Mouse (Mus musculus): ENCODE data around the gene Evi5l. TPM values are rescaled to one million over a fixed set of nuclear protein-coding genes. Genes with fewer than 3 reads are reported as not detected.
"Not testable (repeated sequence)": the region's sequence is repeated elsewhere in the genome, so short reads cannot be mapped to it uniquely, and the experiment has no call there.

Gene Evi5l
- polyA plus RNA-seq, 1 experiment from 2014 or later, result 82.7 TPM

DNA sequence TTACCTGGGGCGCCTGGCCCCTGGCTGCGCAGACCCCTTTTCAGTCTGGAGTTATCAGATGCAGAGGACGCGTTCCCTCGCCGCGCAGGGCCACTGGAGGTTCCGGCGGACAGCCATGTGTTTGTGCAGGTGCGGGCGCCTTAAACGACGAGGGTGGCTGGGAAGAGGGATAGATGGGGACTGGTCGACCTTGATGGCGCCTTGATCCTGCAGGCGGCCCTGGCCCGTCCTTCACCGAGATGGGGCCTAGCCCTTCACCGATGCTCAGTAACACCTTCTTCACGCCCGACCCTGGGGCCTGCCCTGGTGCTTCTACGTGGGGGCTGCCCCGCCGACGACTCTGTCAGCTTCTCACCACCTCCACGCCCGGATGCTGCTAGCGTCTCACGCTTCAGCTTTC is 82.8 kb downstream of the Evi5l start:
- Histone ChIP-seq H3K4me2 (no peak overlapping the region), H3K4me1 (replicated peaks) (peaks cover 29% of the 10 kb centered on the region), H3K9ac (0 out of 2 replicates have a peak overlapping the region, but pooled peaks have one; percentile 23), H3K4me3 (no peak overlapping the region), H3K9me3 (no peaks in the 10 kb centered on the region), H3K36me3 (peaks cover 58% of the 10 kb centered on the region), H3K27me3 (no peaks in the 10 kb centered on the region), H3K27ac (replicated peaks) (no peak overlapping the region)
- ATAC-seq (ENCODE audit: low read depth), result no peak
- WGBS, result 16% methylated on average over 29 of the region's 29 CpGs

DNA sequence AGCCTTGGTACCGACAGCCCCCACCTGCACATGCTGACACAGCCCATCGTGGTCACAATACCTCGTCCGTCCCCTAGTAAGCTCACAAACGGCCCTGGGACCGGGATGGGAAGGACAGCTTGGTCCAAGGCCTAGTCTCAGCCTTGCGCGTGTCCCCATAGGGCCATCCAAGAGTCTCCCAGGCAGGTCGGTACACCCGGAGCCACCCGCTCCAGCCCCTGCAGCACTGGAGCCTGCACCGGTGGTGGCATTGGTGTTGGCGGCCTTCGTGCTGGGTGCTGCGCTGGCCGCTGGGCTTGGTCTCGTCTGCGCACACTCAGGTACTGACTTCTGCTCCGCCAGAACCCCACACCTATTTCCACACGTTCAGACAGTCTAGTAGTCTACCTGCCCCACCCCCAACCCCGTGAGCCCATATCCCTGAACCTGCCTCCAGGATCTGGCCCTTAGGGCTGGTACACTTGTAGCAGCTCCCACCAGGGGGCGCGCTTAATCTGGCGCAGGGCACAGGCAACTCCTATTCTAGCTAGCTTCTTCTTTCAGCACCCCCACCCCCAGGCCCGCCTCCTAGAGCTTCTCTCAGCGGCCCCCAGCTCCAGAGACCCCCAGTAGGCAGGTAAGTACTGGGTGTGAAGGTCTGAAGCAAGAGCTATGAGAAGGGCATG is 84.1 kb downstream of the Evi5l start:
- Histone ChIP-seq H3K4me1 (replicated peaks) (peaks cover 37% of the 10 kb centered on the region), H3K27me3 (no peaks in the 10 kb centered on the region), H3K36me3 (peaks cover 58% of the 10 kb centered on the region), H3K9me3 (no peaks in the 10 kb centered on the region), H3K4me2 (no peak overlapping the region), H3K9ac (peak overlapping the region; percentile 22; the same call in 1 of the 2 replicates), H3K27ac (replicated peaks) (no peak overlapping the region), H3K4me3 (no peak overlapping the region)
- 29% methylated on average over 26 of the region's 26 CpGs for WGBS
- ATAC-seq (ENCODE audit: low read depth), result no peak

DNA sequence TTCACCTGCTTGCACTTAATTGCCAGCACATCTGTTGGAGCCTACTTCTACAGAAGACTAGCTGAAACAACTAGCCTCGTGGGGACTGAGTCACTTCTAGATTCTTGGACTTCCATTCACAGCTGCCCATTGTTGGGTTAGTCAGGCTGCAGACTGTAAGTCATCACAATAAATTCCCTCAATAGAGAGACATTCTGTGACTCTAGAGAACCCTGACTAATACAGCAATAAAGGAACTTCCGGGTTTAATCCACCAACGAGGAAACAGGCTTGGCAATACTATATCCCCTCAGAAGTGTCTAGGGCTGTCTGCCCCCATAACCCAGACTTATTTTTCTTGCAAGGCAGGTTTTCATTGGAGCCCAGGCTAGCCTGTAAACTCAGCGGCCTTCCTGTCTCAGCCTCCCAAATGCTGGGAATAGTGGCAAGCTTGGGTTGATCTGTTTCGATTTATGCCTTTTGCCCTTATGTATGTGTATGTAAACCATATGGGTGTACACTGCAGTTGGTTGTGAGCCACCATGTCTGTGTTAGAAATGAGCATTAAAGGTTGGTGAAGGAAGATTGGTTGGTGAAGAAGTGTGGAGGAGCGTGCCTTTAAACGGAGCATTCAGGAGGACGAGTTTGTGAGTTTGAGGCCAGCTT is 85.9 kb downstream of the Evi5l start:
- Histone ChIP-seq H3K9me3 (no peaks in the 10 kb centered on the region), H3K36me3 (peaks cover 58% of the 10 kb centered on the region), H3K9ac (peak overlapping the region; percentile 90), H3K4me2 (peak overlapping the region; percentile 63), H3K27me3 (no peaks in the 10 kb centered on the region), H3K4me1 (replicated peaks) (peaks cover 51% of the 10 kb centered on the region), H3K4me3 (peak overlapping the region; percentile 85), H3K27ac (replicated peaks) (peak overlapping the region; percentile 95)
- peak; percentile 0; the same call in 1 of the 2 replicates for ATAC-seq (ENCODE audit: low read depth)
- 46% methylated on average over 8 of the region's 8 CpGs for WGBS

DNA sequence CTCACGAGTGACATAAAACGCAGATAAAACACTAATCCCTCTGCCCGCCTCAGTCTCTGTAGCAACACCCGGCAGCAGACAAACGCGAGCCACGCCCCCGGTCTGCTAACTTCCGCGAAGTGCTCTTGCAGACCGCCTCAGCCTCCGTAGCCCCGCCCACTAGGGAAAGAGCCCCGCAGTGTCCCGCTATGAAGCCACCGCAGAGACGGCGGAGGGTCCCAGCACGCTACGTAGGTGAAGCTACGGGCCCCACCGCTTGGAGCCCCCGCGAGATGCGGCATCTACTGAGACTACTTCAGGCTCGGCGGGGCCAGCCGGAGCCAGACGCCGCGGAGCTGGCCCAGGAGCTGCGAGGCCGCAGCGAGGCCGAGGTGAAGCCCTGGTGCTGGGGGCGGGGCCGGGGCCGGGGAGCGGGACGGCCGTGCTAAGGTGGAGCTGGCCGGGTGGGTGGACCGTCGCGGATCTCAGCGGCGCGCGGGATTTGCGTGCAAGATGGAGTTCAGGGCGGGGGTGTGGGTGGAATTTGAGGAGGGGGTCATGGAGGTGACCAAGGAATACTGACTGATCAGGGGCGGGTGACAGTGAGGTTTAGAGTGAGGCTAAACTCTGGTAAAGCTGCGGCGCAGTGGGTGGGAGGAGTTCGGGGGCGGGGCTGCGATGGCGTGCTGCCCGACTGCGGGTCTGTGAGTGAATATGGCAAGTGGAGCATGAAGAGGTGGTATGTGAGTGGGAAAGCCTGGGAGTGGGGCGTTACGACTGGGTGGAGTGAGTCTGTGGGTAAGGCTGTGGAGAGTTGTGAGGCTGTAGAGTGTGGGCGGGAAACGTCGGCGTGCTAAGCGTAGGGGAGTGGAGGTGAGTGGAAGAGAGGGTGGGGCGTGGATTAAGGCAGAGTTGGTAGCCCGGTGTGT is 86.8 kb downstream of the Evi5l start, which contains the start of gene Snapc2:
Gene Snapc2 (plus strand): TSS at position 147 of the 908 bp plus-strand sequence.
- Histone ChIP-seq H3K4me2 (peak within 1 kb of the TSS; percentile 63), H3K27ac (replicated peaks) (peak within 1 kb of the TSS; percentile 95), H3K4me3 (peak within 1 kb of the TSS; percentile 85), H3K27me3 (no peaks in the 10 kb centered on the region), H3K4me1 (replicated peaks) (peaks cover 60% of the 10 kb centered on the region), H3K9ac (peak within 1 kb of the TSS; percentile 90), H3K36me3 (peaks cover 49% of the 10 kb centered on the region), H3K9me3 (no peaks in the 10 kb centered on the region)
- 1% methylated on average over 69 of the region's 69 CpGs for WGBS
- peak; percentile 88 for ATAC-seq (ENCODE audit: low read depth)

DNA sequence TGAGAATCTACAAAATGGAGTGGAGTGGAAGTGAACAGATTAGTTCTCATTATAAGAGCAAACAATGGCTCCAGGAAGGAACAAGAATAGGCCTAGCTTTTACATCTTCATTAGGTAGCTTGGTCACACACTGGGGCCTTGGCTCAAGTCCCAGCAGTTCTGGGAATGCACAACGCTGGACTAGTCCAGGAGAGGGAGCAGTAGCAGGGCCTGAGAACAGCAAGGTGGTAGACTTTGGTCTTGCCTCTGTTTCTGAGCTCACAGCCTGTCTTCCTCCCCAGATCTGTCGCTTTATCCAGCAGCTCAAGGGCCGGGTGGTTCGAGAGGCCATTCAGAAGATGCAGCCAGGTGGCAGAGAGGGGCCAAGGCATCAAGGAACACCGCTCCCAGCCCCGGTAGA is 87.6 kb downstream of the Evi5l start:
- H3K36me3 ChIP-seq, result peaks cover 42% of the 10 kb centered on the region
- peak overlapping the region; percentile 95 for H3K27ac ChIP-seq (replicated peaks)
- peak overlapping the region; percentile 63 for H3K4me2 ChIP-seq
- no peak for ATAC-seq (ENCODE audit: low read depth)
- peak overlapping the region; percentile 85 for H3K4me3 ChIP-seq
- no peaks in the 10 kb centered on the region for H3K9me3 ChIP-seq
- WGBS, result 69% methylated on average over 6 of the region's 6 CpGs
- peak overlapping the region; percentile 90 for H3K9ac ChIP-seq
- H3K27me3 ChIP-seq, result no peaks in the 10 kb centered on the region
- H3K4me1 ChIP-seq (replicated peaks), result peaks cover 60% of the 10 kb centered on the region

DNA sequence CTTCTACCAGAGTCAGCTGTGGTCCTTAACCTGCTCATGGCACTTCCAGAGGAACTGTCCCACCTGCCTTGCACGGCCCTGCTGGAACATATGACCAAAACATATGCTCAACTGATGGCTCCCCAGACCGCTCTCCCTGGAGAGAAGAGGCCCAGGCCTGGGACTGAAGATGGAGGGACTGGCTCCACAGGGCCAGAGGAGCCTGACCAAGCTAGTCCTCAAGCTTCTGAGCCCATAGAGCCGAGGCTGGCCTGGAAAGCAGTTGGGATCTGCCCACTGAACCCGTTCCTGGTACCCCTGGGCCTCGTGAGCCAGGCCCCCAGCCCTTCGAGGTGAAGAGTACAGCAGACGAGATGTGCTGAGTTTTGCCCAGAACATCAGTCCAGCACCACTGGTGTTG is 89.1 kb downstream of the Evi5l start:
- Histone ChIP-seq H3K4me1 (replicated peaks) (peaks cover 64% of the 10 kb centered on the region), H3K36me3 (peaks cover 39% of the 10 kb centered on the region)
- WGBS, result 87% methylated on average over 7 of the region's 7 CpGs
- ATAC-seq (ENCODE audit: low read depth); H3K9me3 ChIP-seq; H3K27me3 ChIP-seq; H3K4me3 ChIP-seq; H3K27ac ChIP-seq (replicated peaks); H3K4me2 ChIP-seq; H3K9ac ChIP-seq: not testable (repeated sequence)

DNA sequence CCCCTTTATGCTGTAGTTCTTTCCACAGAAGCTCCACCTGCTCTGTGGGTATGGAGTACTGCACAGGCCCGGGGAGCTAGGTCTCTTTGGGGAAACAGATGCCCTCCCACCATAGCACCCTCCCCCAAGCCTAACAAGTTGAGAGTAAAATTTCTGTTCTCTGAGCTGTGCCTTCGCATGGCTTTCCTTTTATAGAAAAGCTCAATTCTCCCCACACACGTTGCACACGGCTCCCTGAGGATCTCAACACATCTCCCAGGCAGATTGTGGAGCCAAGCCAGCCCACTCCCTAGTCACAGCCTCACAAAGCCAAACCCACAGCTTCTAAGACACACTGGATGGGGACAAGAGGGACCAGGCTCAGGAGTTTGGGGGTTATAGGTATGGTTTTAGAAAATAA is 90.5 kb downstream of the Evi5l start:
- Histone ChIP-seq H3K4me3 (peak overlapping the region; percentile 78), H3K36me3 (peaks cover 52% of the 10 kb centered on the region), H3K4me2 (peak overlapping the region; percentile 72), H3K27ac (replicated peaks) (peak overlapping the region; percentile 97), H3K9me3 (no peaks in the 10 kb centered on the region), H3K9ac (peak overlapping the region; percentile 89), H3K4me1 (replicated peaks) (peaks cover 57% of the 10 kb centered on the region), H3K27me3 (no peaks in the 10 kb centered on the region)
- WGBS, result 57% methylated on average over 4 of the region's 4 CpGs
- no peak for ATAC-seq (ENCODE audit: low read depth)

DNA sequence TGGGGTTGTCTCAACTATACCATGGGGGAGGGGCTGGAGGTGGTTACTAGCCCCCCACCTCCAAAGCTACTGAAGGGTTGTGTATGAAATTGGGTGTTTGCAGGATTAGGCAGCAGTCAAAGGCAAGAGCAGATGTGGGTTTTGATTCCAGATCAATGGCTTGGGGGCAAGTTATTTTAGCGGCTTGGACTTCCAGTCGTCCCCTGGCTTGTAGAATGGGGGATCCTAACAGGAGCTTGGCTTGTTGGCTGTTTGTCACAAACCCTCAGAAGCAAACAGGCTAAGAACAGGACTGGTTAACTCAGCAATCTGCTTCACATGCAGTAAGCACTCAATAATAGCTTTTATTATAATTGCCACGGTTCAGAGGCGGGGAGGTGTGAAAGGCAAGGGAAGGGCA is 91.0 kb downstream of the Evi5l start:
- peaks cover 53% of the 10 kb centered on the region for H3K4me1 ChIP-seq (replicated peaks)
- WGBS, result 62% methylated on average over 4 of the region's 4 CpGs

DNA sequence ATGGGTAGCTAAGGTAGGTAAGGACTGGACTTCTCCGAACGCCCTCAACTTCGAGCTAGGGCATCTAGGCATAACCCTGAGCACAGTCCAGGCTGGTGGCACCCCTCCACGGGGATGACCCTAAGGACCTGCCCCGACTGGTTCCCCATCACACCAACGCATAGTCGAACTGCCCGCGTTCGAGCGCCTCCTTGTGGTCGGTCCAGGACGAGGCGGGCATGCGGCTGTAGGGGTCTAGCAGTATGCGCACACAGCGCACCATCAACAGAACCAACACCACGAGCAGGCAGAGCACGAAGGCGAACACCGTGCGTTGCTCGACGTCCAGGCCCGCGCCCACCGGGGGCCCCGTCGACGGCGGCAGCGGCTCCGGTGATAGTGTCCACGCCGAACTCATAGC is 91.9 kb downstream of the Evi5l start:
- 2% methylated on average over 35 of the region's 35 CpGs for WGBS
- Histone ChIP-seq H3K4me3 (peak overlapping the region; percentile 78), H3K36me3 (peaks cover 65% of the 10 kb centered on the region), H3K4me1 (replicated peaks) (peaks cover 49% of the 10 kb centered on the region), H3K4me2 (peak overlapping the region; percentile 72), H3K9ac (peak overlapping the region; percentile 89), H3K27ac (replicated peaks) (peak overlapping the region; percentile 97), H3K27me3 (no peaks in the 10 kb centered on the region), H3K9me3 (no peaks in the 10 kb centered on the region)
- ATAC-seq (ENCODE audit: low read depth), result peak; percentile 70

More for the DNA sequence above, 91.0 kb downstream of the Evi5l start:
- ATAC-seq (ENCODE audit: low read depth), result no peak
- Histone ChIP-seq H3K4me3 (peak overlapping the region; percentile 78), H3K36me3 (peaks cover 56% of the 10 kb centered on the region), H3K27ac (replicated peaks) (peak overlapping the region; percentile 97), H3K4me2 (peak overlapping the region; percentile 72), H3K9me3 (no peaks in the 10 kb centered on the region), H3K27me3 (no peaks in the 10 kb centered on the region), H3K9ac (peak overlapping the region; percentile 89)

DNA sequence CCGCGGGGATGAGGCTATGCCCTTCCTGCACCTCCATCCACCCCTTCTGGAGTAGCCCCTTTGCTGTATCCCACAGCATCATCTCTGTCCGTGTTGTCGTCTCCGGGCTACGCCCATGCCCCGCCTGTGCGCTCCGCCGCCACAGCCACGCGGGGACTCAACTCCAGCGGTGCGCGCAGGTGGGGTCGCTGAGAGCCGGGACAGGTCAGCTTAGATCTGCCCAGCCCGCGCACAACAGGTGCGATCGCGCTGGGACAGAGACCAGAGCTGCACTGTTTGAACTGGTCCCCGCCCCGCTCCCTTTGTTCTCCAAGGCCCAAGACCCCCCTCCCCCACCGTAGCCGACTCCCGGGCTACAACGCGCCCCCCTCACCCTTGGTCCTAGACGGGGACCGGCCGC is 92.3 kb downstream of the Evi5l start:
- peaks cover 47% of the 10 kb centered on the region for H3K4me1 ChIP-seq (replicated peaks)
- H3K27me3 ChIP-seq, result no peaks in the 10 kb centered on the region
- under 1% methylated on average over 32 of the region's 32 CpGs for WGBS
- H3K36me3 ChIP-seq, result peaks cover 70% of the 10 kb centered on the region
- peak overlapping the region; percentile 89 for H3K9ac ChIP-seq
- peak; percentile 80 for ATAC-seq (ENCODE audit: low read depth)
- peak overlapping the region; percentile 97 for H3K27ac ChIP-seq (replicated peaks)
- H3K9me3 ChIP-seq, result no peaks in the 10 kb centered on the region
- H3K4me3 ChIP-seq, result peak overlapping the region; percentile 78
- peak overlapping the region; percentile 72 for H3K4me2 ChIP-seq

DNA sequence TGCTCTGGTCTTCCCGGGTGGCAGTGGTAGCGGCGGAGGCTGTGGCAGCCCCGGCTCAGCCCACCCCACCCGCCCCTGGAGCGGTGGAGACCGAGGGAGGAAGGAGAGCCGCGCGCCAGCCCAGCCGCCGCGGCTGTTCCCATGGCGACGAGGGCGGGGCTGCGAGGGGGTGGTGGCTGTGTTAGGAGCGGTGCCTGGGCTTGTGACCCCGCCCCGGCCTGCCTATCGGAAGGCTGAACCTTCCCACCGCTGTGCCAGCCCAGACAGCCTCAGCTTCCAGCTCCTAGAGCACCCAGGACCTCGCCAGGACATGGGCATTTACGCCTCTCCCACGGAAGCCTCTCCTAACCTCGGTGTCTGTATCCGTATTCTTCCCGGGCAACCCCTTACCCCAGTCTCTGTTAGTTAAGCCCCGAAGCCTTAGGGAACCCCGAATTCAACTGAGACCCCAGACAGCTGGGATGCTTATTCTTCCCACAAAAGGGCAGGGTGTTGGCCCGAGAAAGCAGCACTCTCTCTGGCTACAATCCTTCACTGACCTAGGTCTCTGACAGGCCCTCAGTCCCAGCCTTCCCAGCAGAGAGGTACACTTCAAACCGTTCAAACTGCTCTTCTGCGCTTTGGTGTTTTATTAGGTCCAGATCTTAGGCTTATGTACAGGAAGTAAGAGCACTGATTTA is 92.9 kb downstream of the Evi5l start, which contains the start of gene Ctxn1:
Gene Ctxn1 (minus strand): TSS at position 150 of the 680 bp plus-strand sequence.
- peak; percentile 92 for ATAC-seq (ENCODE audit: low read depth)
- H3K9me3 ChIP-seq, result no peaks in the 10 kb centered on the region
- H3K36me3 ChIP-seq, result peaks cover 75% of the 10 kb centered on the region
- H3K27me3 ChIP-seq, result no peaks in the 10 kb centered on the region
- peak within 1 kb of the TSS; percentile 78 for H3K4me3 ChIP-seq
- peaks cover 41% of the 10 kb centered on the region for H3K4me1 ChIP-seq (replicated peaks)
- peak within 1 kb of the TSS; percentile 72 for H3K4me2 ChIP-seq
- H3K27ac ChIP-seq (replicated peaks), result peak within 1 kb of the TSS; percentile 97
- 5% methylated on average over 33 of the region's 33 CpGs for WGBS
- H3K9ac ChIP-seq, result peak within 1 kb of the TSS; percentile 89

Data from neural tube, embryonic 13.5 days (tissue).